In the genomic region with DNA sequence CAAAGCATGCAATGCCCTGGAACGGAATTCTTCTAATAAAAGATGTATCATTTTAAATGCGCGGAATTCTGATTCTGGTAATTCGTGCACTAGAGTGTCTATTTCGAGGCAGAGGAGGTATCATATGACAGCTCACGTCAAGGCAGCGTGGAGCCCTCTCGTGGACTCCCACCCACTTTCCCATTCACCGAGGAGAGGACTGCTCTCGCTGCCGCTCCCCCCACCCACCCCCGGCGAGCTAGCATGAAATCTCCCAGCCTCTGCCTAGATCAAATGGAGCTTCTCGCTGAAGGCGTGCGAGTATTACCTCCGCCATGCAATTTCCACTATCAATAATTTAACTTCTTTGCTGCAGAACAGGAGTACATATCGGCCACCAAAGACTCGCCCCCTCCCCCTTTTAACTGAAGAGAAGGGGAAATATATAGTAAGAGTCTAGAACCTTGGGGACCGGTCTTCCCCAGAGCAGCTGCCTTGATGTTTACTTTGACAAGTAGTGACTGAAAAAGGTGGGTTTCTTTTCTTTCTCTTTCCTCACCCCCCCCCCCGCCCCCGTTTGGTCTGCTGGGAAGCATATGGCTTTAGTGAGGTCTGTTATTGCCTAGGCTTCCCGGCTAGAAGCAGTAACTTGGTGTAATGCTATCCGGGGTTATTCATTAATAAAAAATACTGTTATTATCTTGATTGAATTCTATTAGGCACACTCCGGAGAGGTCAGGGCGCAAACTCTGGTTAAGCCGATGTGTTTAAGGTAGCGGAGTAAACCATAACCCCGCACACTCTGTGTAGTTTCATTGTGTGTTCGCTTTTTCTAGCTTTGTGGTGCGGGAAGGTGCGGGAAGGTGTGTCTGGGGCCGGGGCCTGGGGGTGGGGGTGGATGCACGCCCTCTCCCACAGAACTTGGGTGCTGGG, we compare ENCODE assay signal across 8 mouse cellular contexts. TPM values are rescaled to one million over a fixed set of nuclear protein-coding genes. Genes with fewer than 3 reads are reported as not detected.
DNase-seq lines count a peak whose midpoint lies in the region; ATAC-seq and TF ChIP-seq lines count a peak whose summit lies in the region.
"Had no signal": no experiment of that assay in that cellular context is flagged by ENCODE, and none has a peak within 500 bp of the region (broad histone marks: within the 10 kb centered on the region; RNA-seq: fewer than 3 reads in every experiment).

No protein-coding gene starts in this region.

- no peaks in the 10 kb centered on the region for H3K27me3 ChIP-seq in C2C12 (ENCODE audit: control insufficient read depth, insufficient read depth, insufficient read length)
- H3K27me3 ChIP-seq in embryonic facial prominence, embryonic 12.5 days = 0 out of 2 replicates have a peak, but pooled peaks cover 5% of the 10 kb centered on the region
- H3K27me3 ChIP-seq in midbrain, embryonic 13.5 days = peaks cover 23% of the 10 kb centered on the region

- H3K79me3 ChIP-seq in C2C12 (ENCODE audit: low read depth) = peaks cover 36% of the 10 kb centered on the region

- H3K79me2 ChIP-seq in C2C12 (ENCODE audit: control insufficient read depth, insufficient read depth) = peaks cover 40% of the 10 kb centered on the region

- H3K4me2 ChIP-seq in embryonic facial prominence, embryonic 12.5 days (replicated peaks) = peak overlapping the region; percentile 74
- peak overlapping the region; percentile 91 for H3K4me2 ChIP-seq in midbrain, embryonic 13.5 days (replicated peaks)

- H3K9ac ChIP-seq in embryonic facial prominence, embryonic 12.5 days = 0 out of 2 replicates have a peak overlapping the region, but pooled peaks have one; percentile 64
- peak overlapping the region; percentile 64 for H3K9ac ChIP-seq in midbrain, embryonic 13.5 days (replicated peaks)

- peak; percentile 36 for TF ChIP-seq CTCF in C2C12 (IDR thresholded peaks at IDR 0.05; ENCODE audit: control insufficient read depth, insufficient read depth, insufficient read length)

- no peaks in the 10 kb centered on the region for H3K36me3 ChIP-seq in C2C12 (ENCODE audit: control insufficient read depth, insufficient read depth)
- H3K36me3 ChIP-seq in embryonic facial prominence, embryonic 12.5 days = no peaks in the 10 kb centered on the region
- H3K36me3 ChIP-seq in midbrain, embryonic 13.5 days = no peaks in the 10 kb centered on the region

- peak overlapping the region; percentile 79 for H3K4me3 ChIP-seq in C2C12 (ENCODE audit: insufficient read depth, poor library complexity, severe bottlenecking)
- peak overlapping the region; percentile 51 for H3K4me3 ChIP-seq in embryonic facial prominence, embryonic 12.5 days
- H3K4me3 ChIP-seq in midbrain, embryonic 13.5 days (replicated peaks) = peak overlapping the region; percentile 62

- WGBS in embryonic facial prominence, embryonic 12.5 days = 2% methylated on average over 34 of the region's 34 CpGs
- 3% methylated on average over 34 of the region's 34 CpGs for WGBS in midbrain, embryonic 13.5 days

- H3ac ChIP-seq in C2C12 (ENCODE audit: control insufficient read depth, insufficient read length, low read depth) = peak overlapping the region; percentile 54

- ATAC-seq in embryonic facial prominence, embryonic 12.5 days (ENCODE audit: insufficient number of reproducible peaks, insufficient read depth, low FRiP score, low TSS enrichment) = peak; percentile 8; the same call in 1 of the 2 replicates
- ATAC-seq in midbrain, embryonic 13.5 days = peak; percentile 38

- peaks cover 8% of the 10 kb centered on the region; the same call in 1 of the 2 replicates for H3K4me1 ChIP-seq in embryonic facial prominence, embryonic 12.5 days
- H3K4me1 ChIP-seq in midbrain, embryonic 13.5 days (replicated peaks) = peaks cover 33% of the 10 kb centered on the region

- H3K27ac ChIP-seq in embryonic facial prominence, embryonic 12.5 days = no peak overlapping the region
- no peak overlapping the region; the same call in 1 of the 2 replicates for H3K27ac ChIP-seq in midbrain, embryonic 13.5 days

- H3K9me3 ChIP-seq in embryonic facial prominence, embryonic 12.5 days = no peaks in the 10 kb centered on the region
- no peaks in the 10 kb centered on the region for H3K9me3 ChIP-seq in midbrain, embryonic 13.5 days

- peak; percentile 14 for DNase-seq in ES-CJ7 (ENCODE audit: low read depth, low spot score)
- peak; percentile 75 for DNase-seq in layer of hippocampus, adult 9-11 months
- no peak for DNase-seq in adrenal gland, adult 2 months
- no peak for DNase-seq in spleen, postnatal 14 days (ENCODE audit: low spot score in 2 of 2)

TF ChIP-seq in C2C12, 6 proteins besides CTCF, POLR2A, EP300 and RAD21:
- TF ChIP-seq CEBPB (IDR thresholded peaks at IDR 0.05; ENCODE audit: low read depth) = no peak
- TF ChIP-seq USF1 (IDR thresholded peaks at IDR 0.05; ENCODE audit: low read depth) = no peak
TF ChIP-seq in C2C12: peak in this region for 0.

RNA-seq across cellular contexts. Expression of gene Bdnf, which starts 18.0 kb away (rescaled TPM):
- 4.5 TPM for polyA plus RNA-seq in C2C12 (2012; fragmentation: generic; extraction: Trizol)
- polyA plus RNA-seq in embryonic facial prominence, embryonic 12.5 days (2016; fragmentation: Nextera tagmentation; extraction: Ambion mirVana) = 5.3 and 5.4 TPM in 2 replicates
- 2.8 and 3.7 TPM in 2 replicates for polyA plus RNA-seq in midbrain, embryonic 13.5 days (2015; fragmentation: Nextera tagmentation; extraction: Ambion mirVana)
- under 1 TPM in 1 of 2 experiments, not detected in 1; 0.14 TPM for total RNA-seq in adrenal gland, adult 2 months (2021)
- 0.03 TPM in 1 of 2 replicates, not detected in the other for polyA plus RNA-seq in adrenal gland, adult 2 months (2012; rRNA removed)
- total RNA-seq: common myeloid progenitor, adult 5-6 weeks had no signal

Comparison
In these comparisons a context has a peak if more than half of its experiments do, and no peak if none do; other contexts are left out.
1. DNase-seq: peak in ES-CJ7 (single experiment) and layer of hippocampus, adult 9-11 months (single experiment); none in adrenal gland, adult 2 months (single experiment) and spleen, postnatal 14 days (0 of 2).
2. Peak in every context shown above with its lines, with median percentiles within 50 percentile points of each other: H3K4me3 ChIP-seq.